Mouse (Mus musculus) urinary bladder, adult 2 months (tissue): ENCODE data around the gene Rsu1. TPM values are rescaled to one million over a fixed set of nuclear protein-coding genes. Genes with fewer than 3 reads are reported as not detected.

ENCODE experiments used
- DNase-seq: peaks from one replicate; pipeline ENCODE4 v3.0.0; 2022; ENCODE audit warnings: low spot score
- polyA plus RNA-seq: library from polyadenylated mRNA; depleted of rRNA; stranded (reverse); fragments of >200 nt; gene quantifications from 2 replicates; pipeline ENCODE4 v1.2.3, GENCODE M21; 2012; rRNA removed

Rsu1 gene
- 209 and 247 TPM in 2 replicates for polyA plus RNA-seq

DNA sequence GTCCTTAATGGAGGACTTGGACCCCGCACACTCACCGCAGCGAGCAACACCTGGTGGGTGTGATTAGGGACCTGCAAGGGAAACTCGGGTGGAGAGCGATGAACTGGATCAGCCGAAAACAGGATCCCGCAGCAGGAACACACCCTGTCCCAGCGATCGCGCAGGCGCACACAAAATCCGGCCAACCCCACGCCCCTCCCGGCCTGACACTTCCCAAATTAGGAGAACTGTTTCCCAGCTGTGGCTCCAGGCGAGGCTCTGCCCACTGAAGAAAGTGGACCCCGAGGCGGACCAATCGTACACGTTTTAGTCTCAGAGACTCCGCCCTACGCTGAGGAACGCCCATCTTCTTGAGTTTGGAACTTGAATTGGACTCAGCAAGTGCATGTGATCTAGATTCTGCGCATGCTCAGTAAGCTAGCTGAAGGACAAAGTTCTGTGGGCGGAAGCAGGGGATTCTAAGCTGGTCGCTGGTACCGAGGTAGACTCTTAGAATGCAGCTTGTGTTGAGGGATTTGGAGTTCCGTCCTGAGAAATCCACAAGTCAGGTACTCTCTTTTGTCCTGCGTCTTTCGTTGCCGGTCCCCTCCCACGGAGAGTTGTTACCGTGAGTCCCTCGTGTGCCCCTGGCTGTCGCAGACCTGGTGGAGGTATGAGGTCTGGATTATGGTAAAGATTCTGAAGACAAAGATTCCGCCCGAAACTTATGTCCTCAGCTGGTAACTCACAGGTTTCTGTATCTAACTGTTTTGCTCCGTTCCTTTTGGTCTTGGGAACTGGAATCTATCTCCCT, at the start of gene Rsu1:
Gene Rsu1 (minus strand): TSS at position 251 of the 793 bp plus-strand sequence.
- peak; percentile 84 for DNase-seq

DNA sequence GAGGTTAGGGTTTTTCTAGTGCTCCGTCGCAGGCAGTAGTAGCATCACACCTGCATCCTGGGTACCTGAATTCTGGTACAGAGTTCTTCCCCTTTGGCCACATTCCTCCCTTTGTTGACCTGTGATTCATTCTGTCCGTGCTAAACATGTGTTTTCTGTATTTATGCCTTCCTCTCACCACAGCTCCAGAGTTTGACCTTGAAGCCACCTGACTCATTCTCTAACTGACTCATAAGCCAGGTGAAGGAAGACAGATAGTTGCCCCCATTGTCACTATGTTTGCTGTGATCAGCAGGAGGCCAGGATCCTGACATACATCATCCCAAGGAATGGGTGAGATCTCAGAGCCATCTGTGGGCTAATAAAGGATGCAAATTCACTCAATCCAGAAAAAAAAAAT, 32.2 kb upstream of the Rsu1 start:
- DNase-seq, result no peak

DNA sequence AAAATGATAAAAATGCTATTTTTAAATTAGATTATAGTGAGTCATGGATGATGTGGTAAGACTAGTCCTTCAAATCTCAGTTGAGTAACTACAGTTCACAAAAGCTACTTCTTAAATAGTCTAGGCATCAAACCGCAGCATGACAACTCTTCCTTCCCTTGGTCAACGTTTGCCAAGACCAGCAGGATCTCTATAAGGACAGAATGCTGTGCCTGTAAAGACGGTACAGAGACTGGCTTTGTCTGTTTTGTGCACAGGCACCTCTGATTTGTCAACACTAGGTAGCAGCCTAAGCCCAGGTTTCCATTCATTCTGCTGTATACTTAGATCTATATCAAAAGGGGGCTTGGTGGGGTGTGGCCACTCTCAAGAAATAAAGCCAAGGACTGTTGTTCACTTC, 27.8 kb upstream of the Rsu1 start:
- DNase-seq, result no peak

DNA sequence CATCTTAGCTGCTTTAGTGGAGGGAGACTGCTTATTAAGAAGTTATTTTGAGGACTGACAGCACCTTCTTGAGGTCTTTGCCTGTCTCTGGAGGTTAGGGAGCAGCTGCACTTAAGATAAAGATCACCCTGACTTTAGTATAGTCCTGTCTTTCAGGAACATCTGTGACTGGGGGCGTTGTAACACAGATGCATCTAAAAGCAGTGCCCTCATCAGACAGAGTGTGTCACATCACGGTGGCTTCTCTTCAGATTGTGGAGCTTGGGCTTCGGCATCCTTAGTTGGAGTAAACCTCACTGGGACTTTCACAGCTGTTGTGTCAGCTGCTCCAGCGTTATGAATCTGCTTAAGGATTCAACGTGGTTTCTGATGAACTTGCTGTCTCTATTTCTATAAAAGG, 26.5 kb upstream of the Rsu1 start:
- DNase-seq, result no peak

DNA sequence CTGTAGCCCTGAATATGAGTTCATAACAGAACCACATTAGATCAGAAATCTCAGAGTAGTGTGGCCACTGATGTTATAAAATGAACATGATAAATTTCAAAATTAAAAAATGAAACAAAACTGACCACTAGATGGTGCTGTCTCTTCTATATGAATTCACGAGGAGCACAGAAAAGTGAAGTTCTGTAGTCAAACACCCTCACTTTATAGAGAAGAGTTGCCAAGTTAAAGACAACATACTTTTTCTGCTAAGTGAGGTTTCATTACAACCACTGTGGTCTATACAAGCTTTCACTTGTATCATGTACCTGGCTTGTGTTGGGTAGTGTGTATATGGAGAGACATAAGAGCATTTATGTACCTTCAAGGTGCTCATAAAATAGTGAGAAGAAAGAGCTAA, 19.4 kb upstream of the Rsu1 start:
- no peak for DNase-seq

DNA sequence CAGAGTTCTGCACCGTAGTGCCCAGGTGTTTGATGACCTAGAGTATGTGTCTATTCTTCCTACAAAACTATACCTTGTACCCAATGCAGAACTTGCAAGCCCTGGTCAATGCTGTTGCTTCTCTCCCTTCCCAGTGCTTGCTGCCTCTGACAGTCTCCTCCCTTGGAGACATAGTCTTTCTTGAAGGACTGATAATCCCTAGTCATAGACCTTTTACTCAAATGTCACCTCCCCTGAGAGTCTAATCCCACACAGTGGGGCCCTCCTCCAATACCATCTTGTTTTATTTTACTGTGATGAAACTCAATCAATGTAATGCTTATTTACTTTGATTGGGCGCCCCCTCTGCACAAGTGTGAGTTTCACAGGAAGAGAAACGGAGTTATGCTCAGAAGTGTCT, 18.9 kb upstream of the Rsu1 start:
- no peak for DNase-seq

DNA sequence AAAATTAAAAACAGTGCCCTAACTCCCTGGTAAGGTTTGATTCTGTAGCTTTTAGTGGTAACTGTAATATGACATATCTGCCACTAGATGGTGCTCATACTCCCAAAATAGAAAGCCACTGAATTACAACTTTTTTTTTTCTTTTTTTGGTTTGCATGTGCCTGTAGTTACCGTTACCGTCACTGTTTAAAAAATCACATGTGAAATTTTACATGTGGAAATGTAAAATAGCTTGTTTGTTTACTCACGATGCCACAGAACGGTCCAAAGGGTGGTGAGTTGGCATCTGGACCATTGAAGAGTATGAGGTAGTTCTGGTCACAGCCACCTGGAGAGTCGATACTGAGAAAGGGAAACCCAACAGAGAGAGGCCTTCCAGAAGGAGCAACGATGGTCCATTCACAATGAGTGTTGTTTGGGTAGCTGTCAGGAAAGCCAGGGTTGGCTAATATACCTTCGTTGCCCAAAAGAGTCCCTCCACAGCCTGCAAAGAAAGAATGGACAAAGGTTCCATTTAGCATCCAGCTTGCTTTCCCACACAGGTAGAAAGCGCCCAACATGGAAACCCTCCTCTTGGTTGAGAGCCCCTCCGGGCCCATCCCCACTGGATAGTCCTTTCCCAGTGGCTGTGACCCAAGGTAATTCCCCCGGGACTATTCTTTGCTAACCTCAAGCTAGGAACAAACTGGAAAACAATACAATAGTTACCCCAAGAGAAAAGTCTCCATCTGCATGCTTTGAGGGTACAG, 7.1 kb upstream of the Rsu1 start:
- no peak for DNase-seq

DNA sequence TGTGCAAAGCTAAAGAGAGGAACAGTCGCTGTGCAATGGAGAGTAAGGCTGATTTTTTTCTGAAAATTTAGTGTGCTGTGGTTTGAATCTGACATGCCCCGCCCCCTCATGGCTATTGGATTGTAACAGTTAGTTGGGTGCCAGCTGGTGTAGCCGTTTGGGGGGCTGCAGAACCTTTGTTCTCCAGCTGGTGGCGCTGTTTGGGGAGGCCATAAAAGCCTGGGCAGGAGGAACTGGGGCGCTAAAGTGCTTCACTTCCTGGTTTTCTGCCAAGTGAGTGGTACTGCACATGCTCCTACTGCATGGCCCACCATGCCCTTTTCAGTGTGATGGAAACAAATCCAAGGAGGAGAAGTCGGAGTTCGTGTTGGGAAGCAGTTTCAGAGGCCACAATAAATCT, 4.7 kb upstream of the Rsu1 start:
- no peak for DNase-seq

DNA sequence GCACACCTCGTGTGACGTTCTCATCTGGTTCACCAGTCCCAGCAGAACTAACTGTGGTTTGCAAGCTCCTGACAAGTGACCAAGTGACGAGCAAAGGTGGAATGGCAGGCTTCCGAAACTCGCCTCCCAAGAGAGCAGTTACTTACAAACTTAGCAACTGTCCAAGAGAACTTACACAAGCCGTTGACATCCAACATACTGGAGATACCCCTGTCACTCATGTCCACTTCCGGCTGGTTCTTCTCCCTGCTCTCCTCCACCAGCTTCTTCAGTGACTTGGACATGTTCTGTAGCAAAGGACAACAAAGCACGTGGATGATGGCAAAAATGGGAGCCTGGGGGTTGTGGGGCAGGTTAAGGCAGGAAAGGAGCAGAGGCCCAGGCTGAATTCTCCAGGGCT, 479 bp downstream of the Rsu1 start:
- DNase-seq, result no peak

DNA sequence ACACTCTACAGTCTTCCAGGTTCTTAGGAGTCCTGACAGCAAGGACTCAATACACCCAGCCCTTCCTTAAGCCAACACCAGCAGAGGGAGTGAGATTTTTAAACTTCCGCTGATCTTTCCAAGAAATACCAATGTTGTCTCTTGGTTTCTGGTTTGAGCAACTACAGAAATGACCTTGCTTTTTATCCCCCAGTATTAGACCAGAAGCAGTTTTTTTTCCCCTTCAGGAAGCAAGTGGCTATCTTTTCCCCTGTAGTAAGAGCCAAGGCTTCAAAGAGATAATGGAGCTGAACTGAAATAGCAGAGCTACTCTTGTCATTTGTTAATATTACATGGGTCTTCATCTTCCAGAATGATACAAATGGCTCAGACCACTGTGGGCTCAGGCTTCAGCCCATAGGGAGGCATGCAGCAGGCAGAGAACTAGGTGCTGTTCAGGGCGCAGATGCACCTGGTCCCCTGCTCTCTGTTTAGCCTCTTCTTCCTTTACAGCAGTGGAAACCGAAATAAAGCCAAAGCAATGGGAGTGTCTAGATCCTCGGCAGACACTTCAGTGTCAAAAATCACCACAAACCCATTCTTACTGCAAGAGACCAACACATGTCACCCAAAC, 2.4 kb downstream of the Rsu1 start:
- DNase-seq, result no peak

DNA sequence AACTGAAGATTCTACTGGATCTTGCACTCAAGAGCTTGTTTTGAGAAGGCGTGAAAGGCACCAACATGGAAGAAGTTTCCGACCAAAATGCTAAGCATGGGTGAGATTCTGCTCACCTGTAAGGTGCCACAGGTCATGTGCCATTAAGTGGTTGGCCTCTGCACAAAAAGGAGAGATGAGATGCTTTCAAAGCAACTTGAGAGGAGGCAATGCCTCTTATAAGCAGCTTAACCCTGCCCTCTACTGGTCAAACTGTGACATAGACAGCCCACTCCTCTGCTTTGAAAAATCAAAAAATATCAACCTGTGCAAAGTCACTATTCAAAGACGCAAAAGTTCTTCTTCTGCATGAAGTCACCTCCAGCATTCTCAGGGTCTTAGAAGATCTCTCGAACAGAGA, 6.3 kb downstream of the Rsu1 start:
- DNase-seq, result no peak

DNA sequence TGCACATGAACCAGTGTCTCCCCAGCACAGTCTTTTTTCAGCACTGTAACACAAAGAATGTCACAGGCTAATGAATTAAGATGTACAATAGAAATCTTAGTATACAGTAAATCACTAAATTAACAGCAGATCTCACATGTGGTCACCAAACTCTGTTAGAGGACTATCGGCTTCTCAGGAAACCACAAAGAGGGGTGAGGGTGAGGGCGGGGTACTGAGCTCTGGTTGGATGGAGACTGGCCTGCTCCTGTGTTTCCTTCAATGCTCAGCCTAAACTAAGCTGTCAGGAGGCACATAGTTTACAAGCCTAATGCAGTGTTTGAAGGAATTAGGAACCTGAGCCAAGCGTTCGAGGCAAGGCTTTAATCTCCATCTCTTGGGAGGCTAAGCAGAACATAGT, 8.1 kb downstream of the Rsu1 start:
- no peak for DNase-seq

DNA sequence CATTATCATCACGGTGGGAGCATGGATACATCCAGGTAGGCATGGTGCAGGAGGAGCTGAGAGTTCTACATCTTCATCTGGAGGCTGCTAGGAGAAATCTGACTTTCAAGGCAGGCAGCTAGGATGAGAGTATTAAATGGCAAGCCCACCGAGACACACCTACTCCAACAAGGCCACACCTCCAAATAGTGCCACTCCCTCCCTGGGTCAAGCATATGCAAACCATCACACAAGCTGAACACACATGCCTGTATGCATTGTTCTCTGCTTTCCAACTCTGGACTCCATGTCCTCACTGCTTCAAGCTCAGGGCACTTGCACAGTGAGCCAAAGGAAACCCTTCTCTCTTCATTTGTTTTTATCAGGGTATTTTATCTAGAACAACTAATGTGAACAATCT, 12.6 kb downstream of the Rsu1 start:
- no peak for DNase-seq

DNA sequence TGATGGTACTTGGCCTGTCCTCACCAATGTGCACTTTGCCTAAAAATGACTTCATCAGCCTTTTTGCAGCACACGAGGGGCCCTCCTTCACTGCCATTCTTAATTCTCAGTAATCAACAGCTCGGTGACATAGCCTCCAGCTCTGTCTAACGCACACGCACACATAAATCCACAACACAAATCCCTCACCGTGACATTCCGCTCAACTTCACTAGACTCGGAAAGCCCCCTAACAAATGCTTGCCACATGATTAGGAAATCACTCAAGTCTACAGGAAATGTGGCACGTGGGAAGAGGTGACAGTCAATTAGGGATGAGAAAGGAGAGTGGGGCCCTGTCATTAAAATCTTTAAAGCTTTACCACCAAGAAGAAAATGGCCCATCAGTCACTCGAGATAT, 30.5 kb downstream of the Rsu1 start:
- no peak for DNase-seq

DNA sequence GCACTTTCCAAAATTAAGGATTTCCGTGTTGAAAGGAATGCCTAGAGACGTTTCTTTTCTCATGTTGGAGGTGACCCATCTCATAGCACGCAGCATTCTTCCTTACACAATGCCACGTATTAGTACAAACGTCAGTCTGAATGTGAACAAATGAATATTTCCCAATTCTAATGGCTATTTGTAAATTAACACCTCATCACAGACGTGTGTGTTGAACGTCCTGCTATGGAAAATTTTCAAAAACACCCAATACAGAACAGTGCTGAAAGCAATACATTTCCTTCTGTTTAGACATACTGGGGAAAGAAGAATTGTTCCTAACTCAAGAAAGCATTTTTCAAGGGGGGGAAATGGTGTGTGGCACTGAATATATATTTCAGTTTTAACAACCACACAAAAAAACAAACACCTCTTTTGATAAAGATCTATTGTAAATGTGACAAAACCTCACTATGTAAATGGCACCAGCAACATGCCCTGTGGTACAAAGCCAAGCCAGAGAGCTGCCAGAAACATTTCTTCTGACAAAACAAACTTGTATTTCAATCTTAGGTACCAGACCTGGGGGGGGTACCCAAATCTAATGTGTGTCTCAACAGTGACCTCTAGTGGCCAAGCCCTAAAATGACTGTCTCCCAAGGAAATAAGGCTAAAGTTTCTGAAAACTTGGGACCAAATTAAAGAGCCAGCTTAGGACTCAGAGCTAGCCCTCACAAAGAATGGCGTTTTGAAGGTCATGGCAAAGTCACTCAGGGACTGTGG, 33.9 kb downstream of the Rsu1 start:
- DNase-seq, result no peak

DNA sequence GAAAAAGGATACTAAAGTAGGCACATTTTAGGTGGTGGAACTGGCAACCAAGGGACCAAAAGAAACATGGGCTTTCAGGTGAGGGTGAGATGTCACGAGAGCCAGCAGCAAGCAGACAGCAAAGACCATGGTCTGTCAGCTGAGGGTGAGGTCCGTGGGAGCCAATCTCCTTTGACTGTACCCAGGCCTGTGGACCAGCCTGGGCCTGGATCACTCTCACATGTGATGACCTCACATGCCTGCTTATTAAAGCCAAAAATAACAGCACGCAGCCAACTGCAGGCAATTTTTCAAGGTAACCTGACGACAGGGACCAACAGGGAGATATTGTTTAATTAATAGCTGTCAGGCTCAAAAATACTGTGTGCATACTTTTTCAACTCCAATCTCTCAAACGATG, 35.5 kb downstream of the Rsu1 start:
- DNase-seq, result no peak

DNA sequence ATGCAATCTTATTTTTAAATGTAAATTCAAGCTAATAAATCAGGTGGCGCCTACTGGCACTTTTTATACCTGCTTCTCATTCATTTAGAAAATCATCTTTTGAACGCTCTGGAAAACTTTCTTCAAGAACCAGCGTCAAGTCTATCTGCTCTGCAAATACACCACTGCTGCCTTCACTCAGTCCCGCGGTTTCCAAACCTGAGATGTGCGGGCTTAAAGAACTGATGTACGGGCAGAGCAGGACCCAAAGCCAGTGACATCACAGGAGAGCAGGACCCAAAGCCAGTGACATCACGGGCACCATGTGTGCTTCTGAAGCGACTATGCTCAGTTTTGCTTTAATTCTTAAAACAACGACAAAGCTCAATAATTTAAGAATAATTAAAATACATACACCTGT, 36.4 kb downstream of the Rsu1 start:
- no peak for DNase-seq

DNA sequence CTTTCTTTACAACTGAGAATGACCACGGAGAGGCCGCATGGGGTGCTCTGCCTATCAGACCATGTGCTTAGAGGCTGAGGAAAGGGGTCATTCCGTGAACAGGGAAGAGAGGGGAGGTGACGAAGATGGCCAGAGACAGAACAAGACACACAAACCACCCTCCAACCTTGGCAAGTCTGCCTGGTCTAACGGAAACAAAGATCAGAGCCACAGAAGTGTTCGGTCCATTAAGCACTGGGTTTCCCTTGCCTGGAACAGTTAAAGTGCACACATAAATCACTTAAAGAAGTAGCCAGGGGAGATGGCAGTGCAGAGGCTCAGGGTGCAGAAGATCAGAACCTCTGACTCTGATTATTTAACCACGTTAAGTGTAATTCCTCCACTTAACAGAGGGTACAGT, 37.3 kb downstream of the Rsu1 start:
- DNase-seq, result no peak

DNA sequence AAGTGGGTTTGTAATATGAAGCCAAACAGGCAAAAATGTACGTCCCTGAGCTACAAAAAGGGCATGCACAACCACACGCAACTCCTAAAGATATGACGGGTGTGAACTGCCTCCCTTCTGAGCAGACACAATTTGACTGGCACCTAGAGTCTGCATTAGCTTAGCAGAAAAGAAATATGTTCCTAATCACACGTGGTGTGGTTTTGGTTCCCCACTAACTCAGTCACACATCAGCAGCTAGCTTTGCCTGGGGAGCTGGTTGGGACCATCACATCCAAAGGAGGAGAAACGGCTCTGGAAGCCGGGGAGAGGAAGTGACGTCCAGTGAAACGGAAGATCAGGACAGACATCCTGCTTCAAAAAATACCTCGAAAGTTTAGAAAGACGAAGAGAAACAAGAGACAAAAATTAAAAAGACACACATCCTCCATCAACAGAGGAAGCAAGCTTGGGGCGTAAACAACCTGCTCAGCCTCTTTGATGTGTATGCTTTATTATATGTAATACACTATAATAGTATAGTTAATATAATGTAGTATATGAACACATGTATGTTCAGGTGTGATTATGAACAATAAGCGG, 37.9 kb downstream of the Rsu1 start:
- DNase-seq, result no peak

DNA sequence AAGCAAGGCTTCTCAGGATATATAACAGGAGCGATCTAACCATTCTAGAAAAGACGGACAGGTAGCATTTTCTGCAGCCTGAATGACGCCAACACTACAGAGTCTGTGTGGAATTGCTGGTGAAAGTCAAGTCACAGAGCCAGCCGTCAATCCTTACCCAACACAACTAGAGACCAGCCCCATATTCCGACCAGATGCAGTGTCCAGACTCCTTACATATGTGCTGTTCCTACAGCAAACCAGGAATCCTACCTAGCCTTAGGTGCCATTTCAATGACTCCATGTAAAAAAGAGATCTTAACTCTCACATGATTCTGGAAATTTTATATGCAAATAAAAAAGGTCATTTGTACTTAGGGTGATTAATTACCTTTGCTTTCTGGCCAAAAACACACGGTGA, 38.9 kb downstream of the Rsu1 start:
- DNase-seq, result no peak

DNA sequence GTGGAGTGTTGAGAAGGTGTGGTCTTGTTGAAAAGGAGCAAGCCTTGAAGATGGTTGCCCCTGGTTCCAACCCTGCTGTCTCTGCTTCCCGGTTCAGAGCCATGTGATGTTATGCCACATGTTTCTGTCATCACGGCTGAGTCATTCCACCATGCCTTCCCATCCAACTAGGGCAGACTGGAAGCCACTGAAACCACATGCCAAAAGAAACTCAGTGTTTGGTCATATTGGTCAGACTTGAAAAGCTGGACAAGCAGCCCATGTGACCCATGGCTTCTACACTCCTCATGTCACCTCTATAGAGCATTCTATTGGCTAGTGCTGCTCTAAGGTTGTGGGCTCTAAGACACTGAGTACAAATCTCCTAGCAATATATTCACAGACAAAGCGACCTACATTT, 41.5 kb downstream of the Rsu1 start:
- no peak for DNase-seq

DNA sequence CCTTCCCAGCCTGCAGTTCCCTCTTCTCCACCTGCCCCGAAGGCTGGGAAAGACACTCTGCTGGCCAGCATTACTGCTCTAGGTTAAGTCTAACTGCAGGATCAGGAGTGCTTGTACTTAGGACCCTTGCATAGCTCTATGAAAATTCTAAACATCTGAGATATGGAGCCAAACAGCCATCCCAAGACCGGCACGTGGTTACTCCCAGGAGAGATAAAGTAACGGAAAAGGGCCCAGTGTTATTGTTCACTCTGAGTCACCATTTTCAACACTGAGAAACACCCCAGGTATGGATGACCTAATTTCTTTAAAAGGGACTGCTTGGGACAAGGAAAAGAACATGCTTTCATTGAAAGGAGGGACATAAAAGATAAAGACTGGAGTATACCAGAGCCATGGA, 45.2 kb downstream of the Rsu1 start:
- no peak for DNase-seq
